Mouse (Mus musculus) CD4-positive, CD25-positive, alpha-beta regulatory T cell (primary cell): ENCODE results near the gene Olfr1145. TPM values are rescaled to one million over a fixed set of nuclear protein-coding genes. Genes with fewer than 3 reads are reported as not detected.

Experiments used
- polyA plus RNA-seq: library from polyadenylated mRNA; unstranded; fragments of 100-300 nt; shearing (Covaris generic); gene quantifications from one replicate; pipeline ENCODE4 v1.2.1, GENCODE M21; 2017

The Olfr1145 gene
- polyA plus RNA-seq = not detected

GRCm38 (mm10) chr2:87809522-87809921, at the start of gene Olfr1145:
TSS of gene Olfr1145 (plus strand) at chr2:87809822.

DNA sequence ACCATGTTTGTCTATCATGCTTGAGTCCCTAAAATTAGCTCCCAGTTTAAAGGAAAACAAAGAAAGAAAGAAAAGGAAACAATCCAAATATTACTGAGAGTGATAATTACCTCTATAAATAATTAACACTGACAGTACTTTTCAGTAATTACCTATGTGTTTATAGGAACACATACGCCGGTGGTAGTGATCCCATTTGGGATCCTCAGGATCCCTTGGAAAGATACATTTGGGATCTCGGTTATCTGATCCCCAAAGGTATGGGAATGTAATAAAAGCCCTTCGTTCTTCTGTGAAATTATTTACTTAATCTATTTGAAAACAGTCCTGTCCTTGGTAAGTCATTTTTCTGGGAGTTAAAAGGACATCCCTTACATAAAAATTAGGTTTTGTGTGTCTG, 30.4 kb upstream of the Olfr1145 start, which contains the start of gene Olfr152:
Olfr152 (plus strand) TSS at position 301 of the 400 bp plus-strand sequence.

GRCm38 (mm10) chr2:87800292-87800691, 9.3 kb upstream of the Olfr1145 start, which contains the start of gene Olfr1143:
TSS of gene Olfr1143 (plus strand) at chr2:87800592.

GRCm38 (mm10) chr2:87830233-87830632, 20.6 kb downstream of the Olfr1145 start, which contains the start of gene Olfr1148:
TSS of gene Olfr1148 (plus strand) at chr2:87830533.

GRCm38 (mm10) chr2:87843693-87844092, 34.1 kb downstream of the Olfr1145 start, which contains the start of gene Olfr1150-ps1:
TSS of gene Olfr1150-ps1 (plus strand) at chr2:87843993.

GRCm38 (mm10) chr2:87855562-87855961, 45.9 kb downstream of the Olfr1145 start, which contains the start of gene Olfr1151:
TSS of gene Olfr1151 (plus strand) at chr2:87855862.

Other genes with a start within 250 kb of the Olfr1145 start
- gene Olfr1129, start 235.9 kb upstream of the Olfr1145 start, polyA plus RNA-seq = 0.07 TPM
- not detected for gene Olfr1130, start 203.6 kb upstream of the Olfr1145 start, polyA plus RNA-seq
- 0.13 TPM for gene Olfr1131, start 182.7 kb upstream of the Olfr1145 start, polyA plus RNA-seq
- gene Olfr1132, start 172.3 kb upstream of the Olfr1145 start, polyA plus RNA-seq = not detected
- gene Olfr1133, start 162.4 kb upstream of the Olfr1145 start, polyA plus RNA-seq = not detected
- gene Olfr1134, start 151.4 kb upstream of the Olfr1145 start, polyA plus RNA-seq = not detected
- not detected for gene Olfr1135, start 136.2 kb upstream of the Olfr1145 start, polyA plus RNA-seq
- gene Olfr1136, start 115.9 kb upstream of the Olfr1145 start, polyA plus RNA-seq = not detected
- not detected for gene Olfr1137, start 96.6 kb upstream of the Olfr1145 start, polyA plus RNA-seq
- gene Olfr1138, start 69.8 kb upstream of the Olfr1145 start, polyA plus RNA-seq = not detected
- not detected for gene Olfr1140, start 66.1 kb upstream of the Olfr1145 start, polyA plus RNA-seq
- not detected for gene Olfr1141, start 55.8 kb upstream of the Olfr1145 start, polyA plus RNA-seq
- gene Olfr152, start 30.3 kb upstream of the Olfr1145 start, polyA plus RNA-seq = not detected
- not detected for gene Olfr1143, start 9.2 kb upstream of the Olfr1145 start, polyA plus RNA-seq
- not detected for gene Olfr1148, start 20.7 kb downstream of the Olfr1145 start, polyA plus RNA-seq
- not detected for gene Olfr1150-ps1, start 34.2 kb downstream of the Olfr1145 start, polyA plus RNA-seq
- 0.11 TPM for gene Olfr1151, start 46.0 kb downstream of the Olfr1145 start, polyA plus RNA-seq
- gene Olfr1152, start 56.7 kb downstream of the Olfr1145 start, polyA plus RNA-seq = 0.05 TPM
- gene Olfr1153, start 85.1 kb downstream of the Olfr1145 start, polyA plus RNA-seq = not detected
- not detected for gene Olfr1154, start 95.3 kb downstream of the Olfr1145 start, polyA plus RNA-seq
- not detected for gene Olfr1155, start 135.3 kb downstream of the Olfr1145 start, polyA plus RNA-seq
- 0.12 TPM for gene Olfr1156, start 143.3 kb downstream of the Olfr1145 start, polyA plus RNA-seq
- gene Olfr1157, start 158.5 kb downstream of the Olfr1145 start, polyA plus RNA-seq = not detected
- not detected for gene Olfr74, start 164.8 kb downstream of the Olfr1145 start, polyA plus RNA-seq
- not detected for gene Olfr1158, start 180.3 kb downstream of the Olfr1145 start, polyA plus RNA-seq
- not detected for gene Olfr1160, start 198.4 kb downstream of the Olfr1145 start, polyA plus RNA-seq
- not detected for gene Olfr1161, start 213.0 kb downstream of the Olfr1145 start, polyA plus RNA-seq
- not detected for gene Olfr73, start 227.9 kb downstream of the Olfr1145 start, polyA plus RNA-seq
- gene Olfr1162, start 241.3 kb downstream of the Olfr1145 start, polyA plus RNA-seq = not detected